Mouse (Mus musculus) right cerebral cortex, adult 18-20 months (tissue): ENCODE measurements around the gene Fgfr3.

Experiments used
- DNase-seq: peaks from one replicate; pipeline ENCODE4 v3.0.0; 2022; ENCODE audit warnings: mixed read lengths

Gene Fgfr3

DNA sequence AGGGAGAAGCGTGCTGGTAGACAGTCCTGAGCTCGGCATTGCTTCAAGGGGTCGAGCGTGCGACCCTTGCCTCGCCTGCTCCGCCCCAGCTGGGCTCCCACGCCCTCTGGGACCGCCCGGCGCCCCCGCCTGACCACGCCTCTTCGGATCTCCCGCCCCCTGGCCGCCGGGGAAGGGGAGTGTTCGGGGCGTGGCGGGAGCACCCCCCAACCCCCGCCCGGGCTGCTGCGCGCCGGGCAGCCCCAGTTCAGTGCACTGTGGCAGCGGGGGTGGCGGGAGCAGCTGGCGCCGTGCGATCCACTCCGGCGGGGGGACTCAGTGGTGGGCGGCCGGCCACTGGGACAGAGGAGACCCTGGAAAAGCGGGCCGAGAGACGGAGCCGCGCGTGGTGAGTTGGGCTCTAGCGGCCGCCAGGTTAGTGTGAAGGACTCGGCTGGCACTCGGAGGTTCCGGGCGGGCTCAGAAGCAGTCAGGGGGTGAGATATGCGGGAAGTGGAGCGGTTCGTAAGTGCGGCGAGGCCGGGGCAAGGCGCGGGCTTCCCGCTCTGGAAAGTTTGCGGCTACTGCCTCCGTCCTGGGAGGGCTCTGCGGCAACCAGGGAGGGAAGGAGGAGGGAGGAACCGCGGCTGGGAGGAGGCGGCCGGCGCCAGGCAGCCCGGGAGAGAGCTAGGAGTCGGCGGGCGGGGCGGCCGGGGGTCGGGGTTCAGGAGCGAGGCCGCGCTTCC lies at the start of gene Fgfr3:
Gene Fgfr3 (plus strand): TSS at position 134 of the 725 bp plus-strand sequence.
- peak; percentile 43 for DNase-seq

DNA sequence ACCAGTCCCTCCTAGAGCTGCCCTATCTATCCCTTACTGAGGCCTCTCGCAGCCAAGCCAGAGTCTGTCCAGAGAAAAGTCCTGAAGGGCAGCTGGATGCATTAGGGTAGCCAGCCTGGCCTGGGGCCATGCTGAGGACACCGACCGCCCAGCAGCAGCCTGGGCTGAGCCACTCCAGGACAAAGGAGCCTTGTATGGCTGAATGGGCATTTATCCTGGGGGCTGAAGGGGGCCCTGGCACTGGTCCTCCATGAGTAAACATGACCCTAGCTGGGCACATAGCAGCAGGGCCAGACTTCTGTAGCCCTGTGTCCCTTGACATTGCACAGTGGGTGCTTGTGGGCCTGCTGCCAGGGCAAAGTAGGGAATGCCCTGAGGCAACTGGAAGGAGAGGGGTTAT lies 47.0 kb upstream of the Fgfr3 start:
- peak; percentile 69 for DNase-seq

DNA sequence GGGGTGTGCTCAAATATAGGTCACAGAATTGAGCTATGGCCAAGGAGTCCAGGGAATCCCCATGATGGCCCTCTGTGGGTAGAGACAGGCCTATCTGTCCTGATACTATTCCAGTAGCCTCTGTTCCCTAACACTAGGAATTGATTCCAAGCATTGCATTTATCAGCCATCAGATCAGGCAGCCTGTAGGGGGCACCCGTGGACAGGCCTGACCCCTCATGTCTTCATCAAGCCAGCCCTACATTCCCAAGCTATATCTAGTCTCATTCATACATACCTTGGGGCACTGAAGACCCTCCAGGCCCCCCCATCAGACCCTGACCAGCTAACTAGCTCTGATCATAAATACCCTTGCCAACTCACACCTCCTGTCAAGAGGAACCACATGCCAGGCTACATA lies 45.5 kb upstream of the Fgfr3 start:
- peak; percentile 48 for DNase-seq

DNA sequence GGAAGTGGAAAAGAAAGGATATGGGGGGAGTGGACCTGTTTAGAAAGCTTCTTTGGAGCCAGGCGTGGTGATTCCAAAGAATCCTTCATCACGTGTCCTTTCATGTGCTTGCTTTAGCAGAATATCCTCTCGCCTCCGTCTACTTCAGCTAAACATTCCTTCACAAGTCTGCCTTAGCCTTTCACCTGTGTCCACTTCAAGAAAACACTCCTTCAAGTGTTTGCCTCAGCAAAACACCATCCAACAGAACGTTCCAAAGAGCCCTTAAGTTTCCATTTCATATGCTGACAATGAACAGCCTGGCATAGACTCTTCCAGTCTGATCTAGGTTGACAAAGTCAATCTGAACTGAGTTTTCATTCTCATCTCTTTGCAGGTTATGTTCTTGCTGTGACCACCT lies 43.2 kb upstream of the Fgfr3 start:
- no peak for DNase-seq

DNA sequence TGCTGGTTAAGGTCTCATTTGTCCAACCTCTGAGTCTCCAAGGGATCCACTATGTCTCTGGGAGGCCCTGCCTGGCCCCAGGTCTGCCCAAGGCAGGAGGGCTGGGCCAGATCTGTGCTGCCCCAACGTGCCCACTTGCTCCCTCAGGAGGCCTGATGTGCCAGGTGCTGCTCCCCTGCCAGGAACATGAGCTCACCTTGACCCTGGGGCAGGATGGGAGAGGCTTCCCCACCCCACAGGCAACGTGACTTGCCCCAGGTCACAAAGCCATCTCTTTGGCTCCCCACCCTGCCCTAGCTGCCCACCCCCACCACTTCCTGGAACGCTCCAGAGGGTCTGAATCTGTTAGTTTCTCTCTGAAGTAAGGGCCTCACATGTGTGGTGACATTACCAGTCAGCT lies 40.4 kb upstream of the Fgfr3 start:
- DNase-seq, result no peak

DNA sequence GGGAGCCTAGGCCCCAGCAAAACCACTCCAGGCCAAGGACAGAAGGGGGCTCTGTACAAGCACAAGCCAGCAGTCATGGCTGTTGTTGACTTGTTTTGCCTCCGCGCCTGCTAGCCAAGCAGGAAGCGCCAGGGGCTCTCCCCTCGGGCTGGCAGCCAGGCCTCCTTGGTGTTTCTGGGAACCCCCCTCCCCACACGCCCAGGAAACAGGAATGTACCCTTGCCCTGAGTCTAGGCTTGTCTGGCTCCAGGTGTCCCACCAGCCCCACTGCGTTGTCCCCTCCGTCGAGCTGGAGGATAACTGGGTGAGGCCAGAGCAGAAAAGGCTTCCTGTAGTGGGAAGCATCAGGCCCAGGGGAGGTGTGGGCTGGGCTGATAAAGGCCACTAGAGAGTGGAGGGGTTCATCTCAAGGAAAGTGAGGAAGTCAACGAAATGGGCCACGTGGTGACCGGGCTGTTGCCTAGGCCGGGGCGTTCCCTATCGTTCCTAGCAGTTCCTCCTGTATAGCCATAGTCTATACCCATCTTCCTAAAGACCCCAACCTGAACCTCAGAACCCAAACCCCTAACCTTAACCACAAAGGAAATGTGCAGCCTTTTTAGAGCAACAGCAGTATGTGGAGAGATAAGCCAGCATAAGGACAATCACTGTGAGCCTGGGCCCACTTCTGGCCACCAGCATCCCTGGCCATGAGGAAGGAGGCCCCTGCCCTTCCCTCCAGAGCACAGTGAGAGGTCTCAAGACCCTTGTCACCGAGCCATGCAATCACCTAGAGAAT lies 39.7 kb upstream of the Fgfr3 start:
- no peak for DNase-seq

DNA sequence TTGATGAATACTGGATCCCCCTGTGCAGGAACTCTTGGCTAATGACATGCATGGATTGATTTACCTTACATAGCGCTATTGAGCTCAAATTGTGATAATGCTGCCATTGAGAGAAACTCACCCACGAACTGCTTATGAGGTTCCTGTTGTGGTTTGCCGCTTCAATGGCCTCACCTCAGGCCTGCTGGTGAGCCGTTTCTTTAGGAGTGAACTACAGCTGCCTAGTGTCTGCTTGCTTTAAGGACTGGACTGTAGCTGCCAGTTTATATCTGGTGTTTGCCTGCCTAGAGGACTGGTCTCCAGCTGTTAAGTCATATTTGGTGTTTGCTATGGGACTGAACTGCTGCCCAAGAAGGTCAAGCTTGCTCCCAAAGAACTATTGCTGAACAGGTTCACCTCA lies 38.5 kb upstream of the Fgfr3 start:
- no peak for DNase-seq

DNA sequence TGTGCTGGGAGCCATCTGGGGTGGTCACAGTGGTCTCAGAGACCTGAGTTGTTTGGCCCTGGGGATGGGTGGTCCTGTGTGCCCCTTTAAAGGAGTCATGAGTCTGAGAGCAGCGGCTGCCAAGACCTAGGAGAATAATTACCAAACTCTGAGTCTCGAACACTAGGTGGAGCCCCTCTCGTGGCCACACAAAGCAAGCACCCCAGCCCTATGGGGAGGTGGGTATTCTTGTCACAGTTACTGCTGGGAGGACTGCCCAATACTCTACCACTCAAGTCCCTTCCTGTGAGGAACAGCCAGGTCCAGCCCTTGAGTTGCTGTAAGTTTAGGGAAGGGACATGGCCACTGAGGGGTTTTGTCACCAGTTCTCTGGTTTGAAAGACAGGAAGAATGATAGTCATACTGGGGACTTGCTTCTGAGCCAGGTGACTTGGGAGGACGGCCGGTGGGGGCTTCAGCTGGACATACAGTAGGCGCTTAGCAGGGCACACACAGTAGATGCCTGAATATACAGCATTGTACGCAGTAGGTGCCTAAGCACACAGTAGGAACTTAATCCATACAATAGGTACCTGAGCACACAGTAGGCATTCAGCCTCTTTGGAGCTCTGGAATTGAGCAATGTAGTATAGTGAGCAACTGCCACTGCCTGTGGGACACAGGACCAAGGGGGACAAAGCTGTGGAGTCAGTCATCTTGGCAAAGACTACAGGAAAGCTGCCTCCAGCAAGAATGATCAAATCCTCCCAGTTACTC lies 37.4 kb upstream of the Fgfr3 start:
- peak; percentile 41 for DNase-seq

DNA sequence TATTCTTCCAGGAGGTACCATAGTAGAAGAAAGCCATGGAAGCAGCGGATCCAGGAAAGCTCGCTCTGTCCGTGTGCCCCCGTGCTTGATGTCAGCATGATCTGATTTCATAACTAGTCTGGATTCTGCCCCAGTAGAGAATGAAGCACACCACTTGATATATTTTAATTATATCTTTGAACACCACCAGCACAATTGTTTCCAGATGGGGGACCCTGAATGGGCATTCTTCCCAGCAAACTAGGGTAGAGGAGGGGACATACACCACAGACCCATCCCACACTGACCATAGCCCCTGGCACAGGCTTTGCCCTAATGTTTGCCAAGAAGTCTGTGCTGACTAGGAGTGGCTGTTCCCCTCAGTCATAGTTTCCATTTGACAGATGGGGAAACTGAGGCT lies 36.5 kb upstream of the Fgfr3 start:
- DNase-seq, result no peak

DNA sequence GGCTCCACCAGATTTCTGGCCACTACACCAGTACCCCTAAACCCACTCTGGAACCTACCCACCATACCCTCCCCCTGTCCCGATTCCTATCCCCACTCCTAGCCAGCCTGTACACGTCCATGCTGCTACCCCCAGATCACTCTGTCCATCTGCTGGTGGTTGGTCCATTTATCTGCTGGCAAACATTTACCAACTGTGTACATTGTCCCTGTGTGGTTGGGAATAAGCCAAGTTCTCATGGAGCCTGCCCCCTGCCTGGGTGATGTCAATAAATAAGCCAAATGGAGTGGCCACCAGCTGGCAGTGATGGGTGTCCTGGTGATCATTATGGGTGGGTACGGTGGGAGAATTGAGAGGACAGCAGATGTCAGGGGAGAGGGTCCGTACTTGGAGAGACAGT lies 34.3 kb upstream of the Fgfr3 start:
- no peak for DNase-seq

DNA sequence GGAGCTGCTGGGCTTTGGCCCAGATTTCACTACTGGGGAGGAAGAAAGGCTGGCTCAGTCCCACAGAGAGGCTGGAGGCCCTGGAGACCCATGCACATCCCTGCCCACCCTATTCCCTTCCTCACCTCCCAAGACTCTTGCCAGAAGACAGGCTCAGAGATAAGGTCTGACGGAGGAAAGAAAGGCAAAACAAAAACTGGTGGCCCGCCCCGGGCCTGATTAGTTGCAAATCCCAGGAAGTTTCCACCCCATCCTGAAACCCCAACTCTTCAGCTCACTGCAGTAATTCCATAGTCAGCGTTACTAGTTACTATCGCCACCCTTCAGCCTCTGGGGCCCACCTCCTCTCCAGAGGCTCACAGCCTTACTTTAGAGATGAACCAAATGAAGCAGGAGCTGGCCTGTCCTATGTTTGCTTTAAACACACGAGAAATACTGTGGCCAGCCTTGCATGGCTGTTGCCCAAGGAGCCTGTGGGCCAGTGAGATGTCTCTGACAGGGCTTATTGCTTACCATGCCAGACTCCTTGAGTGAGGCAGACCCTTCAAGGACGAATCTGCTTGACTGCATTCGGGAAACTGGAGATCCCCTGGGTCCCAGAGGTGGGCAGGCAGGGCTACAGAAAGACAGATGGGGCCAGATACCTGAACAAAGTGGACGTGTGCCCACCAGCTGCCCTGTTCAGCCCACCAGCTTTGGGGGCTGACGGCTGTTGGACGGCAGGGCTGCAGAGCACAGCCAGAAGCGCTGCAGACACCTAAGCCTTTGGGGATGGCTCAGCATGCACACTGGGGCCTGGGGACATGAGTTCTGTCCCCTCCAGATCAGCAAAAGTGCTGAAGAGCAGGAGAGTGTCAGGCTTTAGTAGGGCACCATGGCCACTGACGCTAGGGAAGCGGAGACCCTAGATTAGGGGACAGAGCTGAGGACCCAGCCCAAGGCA lies 32.9 kb upstream of the Fgfr3 start:
- DNase-seq, result no peak

DNA sequence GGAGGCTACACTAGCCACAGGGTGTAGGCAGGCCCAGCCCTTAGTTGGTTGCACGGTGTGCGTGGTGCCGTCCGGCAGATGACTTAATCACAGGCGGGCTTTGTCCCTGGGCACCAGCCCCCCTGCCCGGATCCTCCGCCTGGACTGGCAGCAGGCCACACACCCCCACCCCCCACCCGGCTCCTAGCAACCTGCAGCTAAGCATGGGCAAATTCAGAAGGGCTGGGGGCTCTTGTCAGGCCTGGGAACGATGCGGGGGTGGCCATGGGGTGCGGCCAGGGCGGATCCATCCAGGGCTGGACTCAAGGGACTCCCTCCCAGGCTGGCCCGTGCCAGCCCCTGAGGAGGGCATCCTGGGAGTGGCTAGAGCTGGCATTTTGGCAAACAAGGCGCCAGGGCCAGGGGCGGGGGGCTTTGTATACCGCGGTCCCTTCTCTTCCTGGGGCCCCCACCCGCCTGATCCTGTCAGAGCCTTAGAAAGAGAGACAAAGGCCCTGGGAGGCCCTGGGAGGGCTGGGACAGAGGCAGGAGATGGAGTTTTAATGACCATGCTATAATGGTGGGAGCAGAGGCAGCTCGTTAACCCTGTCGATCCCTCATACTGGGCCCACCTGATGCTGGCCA lies 32.1 kb upstream of the Fgfr3 start:
- DNase-seq, result no peak

DNA sequence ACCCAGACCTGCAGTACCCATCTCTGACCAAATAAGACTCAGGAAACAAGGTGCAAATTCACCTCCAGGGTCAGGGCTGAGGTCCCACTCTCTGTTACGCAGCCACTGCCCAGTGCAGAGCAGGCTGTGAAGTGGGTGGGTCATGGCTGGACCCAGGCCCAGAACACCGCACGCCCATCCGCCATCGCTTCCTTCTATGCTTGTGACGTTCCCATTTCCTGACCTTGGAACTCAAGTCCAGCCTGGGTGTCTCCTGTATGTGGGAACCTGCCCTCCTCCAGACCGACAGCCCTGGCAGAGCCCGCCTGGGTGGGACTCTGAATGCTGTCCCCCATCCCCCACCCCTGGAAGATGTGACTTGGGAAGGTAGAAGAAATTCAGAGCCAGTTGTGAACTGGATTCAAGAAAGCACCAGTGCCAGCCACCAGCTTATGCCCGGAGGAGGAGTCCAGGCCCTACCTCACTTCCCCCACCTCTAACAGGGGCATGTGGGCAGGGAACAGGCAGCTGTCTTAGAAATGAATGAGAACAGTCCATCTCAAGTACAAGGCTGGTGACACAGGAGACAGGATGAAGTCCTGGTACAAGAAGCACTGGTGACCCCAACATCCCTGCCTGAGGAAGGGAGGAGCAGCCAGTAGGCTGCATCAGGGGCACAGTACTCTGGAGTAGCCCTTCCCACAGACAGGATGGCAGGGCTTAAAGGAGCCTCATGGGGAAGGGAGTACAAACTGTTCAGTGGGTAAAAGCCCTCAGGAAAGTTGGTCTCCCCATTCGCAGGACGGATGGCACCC lies 31.4 kb upstream of the Fgfr3 start:
- DNase-seq, result no peak

DNA sequence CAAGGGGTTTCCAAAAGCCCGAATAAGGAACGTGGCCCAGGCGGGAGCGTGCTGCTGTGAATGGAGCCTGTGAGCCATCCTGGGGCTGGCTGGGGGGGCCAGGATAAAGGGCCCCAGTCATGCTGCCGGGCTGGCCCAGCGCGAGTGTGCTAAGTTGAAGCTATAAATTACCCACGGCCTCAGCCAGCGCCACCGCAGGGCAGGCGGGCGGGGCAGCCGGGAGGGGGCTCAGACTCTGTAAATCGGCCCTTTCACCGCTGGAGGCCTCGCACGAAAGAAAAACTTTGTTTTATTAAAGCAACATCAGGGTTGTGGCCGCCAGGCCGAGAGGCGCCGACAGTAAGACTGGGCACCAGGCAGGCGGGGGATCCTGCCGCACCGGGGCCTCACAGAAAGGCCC lies 29.1 kb upstream of the Fgfr3 start:
- DNase-seq, result no peak

DNA sequence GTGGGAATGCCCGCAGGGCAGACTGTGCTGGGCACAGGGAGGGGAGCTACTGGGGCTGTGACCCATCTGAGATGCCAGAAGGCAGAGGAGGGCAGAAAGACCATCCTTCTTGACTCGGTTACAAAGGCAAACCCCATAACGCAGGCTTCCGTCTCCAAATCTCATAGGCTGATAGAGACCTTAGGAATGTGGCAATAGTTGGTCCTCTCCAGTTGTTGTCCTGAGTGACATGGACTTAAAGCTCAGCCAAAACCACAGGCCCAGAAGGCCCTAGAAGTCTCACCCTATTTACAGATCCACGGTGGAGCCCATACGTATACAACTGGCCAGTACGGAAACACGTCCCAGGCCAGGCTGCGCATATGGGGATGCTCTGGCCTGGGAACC lies 27.0 kb upstream of the Fgfr3 start:
- no peak for DNase-seq

DNA sequence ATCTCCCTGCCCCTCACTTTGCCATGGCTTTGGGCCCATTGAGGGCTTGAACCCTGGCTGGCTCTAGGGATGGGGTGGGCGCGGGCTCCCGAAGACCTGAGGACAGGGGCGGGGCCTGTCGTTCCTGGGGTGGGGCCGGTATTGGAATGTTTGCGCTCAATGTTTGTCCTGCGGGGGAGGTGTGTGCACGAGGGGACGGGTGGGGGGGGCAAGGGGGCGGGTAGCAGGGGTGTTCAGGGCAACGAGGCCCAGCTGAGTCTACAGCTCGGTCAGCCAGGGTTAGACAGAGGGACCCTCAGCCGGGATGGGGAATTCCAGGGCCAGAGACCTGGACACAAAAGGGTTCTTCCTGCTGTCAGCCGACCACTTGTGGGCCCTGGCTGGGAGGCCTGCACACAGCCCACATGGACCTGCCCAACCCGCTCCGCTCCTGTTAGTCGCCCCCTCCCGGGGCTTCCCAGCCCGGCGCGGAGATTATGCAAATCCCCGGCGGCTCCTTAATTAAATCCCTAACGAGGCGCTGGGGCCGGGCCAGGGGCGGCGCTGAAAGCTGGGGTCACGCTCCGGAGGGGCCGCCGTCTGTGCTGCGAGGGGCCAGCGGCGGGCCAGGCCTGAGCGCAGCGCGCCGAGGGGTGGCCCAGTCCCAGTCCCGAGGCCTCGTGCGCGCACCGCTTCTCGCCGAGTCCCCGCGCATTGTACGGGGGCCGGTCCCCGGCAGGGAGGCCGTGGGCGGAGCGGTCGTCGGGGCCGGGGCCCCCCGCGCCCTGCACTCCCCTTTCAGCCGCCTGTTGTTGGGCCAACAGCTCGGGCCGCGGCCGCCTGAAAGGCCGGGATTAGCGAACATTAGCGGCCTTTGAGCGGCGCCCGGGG lies 26.4 kb upstream of the Fgfr3 start:
- peak; percentile 44 for DNase-seq

DNA sequence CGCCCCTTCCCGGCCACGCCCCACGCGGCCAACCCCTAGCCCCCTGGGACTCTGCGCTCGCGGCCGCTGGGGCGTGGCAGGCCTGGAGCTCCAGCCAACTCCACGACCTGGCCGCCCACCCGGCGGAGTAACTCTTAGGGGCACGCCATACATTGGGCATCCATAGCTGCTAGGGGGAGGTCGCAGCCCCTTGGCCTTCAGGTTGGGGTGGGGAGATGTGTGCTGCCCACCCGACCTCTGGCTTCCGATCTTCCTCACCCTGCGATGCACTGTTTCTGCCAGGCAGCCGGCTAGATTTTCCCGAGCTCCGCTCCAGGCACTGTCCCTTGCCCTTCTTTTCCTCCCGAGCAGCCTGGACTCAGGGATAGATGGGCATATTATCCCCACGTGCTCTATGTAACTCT lies 25.8 kb upstream of the Fgfr3 start:
- no peak for DNase-seq

DNA sequence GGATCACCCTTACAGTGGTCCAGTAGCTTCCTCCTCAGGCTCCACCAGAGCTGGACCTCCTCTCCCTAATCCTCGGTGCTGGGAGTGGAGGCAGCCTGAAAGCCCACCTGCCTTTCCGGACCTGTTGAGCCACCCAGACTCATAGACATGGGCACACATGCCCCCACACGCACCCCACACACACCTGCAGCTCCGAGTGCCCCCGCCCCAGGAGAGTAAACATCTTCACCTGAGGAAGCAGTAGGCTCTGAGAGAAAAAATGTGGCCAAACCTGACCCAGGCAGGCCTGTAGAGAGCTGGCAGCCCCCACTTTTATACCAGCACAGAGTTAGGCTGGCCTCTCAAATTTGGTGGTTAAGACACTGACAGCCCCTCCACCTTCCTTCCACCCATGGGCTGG lies 25.0 kb upstream of the Fgfr3 start:
- no peak for DNase-seq

DNA sequence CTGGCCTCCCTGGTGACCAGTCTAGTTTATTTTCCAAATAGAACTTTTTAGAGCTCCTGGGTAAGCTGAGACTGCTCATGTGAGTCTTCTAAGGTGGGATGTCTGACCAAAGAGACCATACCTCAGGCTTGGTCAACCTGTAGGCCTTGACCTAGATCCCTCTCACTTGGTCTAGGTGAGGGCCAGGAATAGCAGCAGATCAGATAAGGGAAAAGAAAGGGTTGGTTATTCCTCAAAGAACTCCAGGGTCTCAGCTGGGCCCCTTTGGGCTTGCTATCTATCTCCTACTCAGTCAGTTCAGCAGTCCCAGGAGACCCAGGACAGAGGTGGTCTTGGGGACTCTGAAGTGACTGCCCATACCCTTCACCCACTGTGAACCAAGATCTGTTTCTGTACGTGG lies 23.9 kb upstream of the Fgfr3 start:
- no peak for DNase-seq

DNA sequence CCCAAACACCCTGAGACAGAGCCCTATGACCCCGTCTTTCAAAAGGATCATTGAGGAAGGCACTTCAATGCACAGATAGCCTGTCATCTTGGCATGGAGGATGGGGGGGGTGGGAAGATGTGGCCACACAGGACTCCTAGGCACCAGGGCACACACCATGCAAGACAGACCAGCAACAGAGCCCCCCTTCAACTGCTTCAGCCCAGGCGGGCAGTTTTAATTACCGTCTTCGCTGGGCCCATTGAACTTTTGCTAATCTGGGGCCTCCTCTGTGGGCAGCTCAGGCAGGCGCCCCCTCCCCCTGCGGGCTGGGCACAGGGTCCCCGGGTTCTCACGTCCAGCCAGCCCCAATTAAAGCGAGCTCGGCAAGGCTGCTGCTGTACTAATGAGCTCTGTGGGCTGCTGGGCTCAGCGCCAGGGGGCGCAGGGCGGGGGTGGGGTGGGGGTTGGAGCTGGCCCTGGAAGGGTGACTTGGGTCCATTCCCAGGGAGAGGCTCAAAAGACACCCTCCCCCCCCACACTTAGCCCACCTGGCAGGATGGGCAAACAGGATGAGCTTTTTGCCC lies 23.4 kb upstream of the Fgfr3 start:
- DNase-seq, result peak; percentile 60
